Mouse (Mus musculus): ENCODE results near the gene Npff. TPM values are rescaled to one million over a fixed set of nuclear protein-coding genes. Genes with fewer than 3 reads are reported as not detected.

Gene Npff
- polyA plus RNA-seq (2014; fragmentation: Nextera tagmentation; extraction: Ambion mirVana): 1.4 and 2.1 TPM in 2 replicates

DNA sequence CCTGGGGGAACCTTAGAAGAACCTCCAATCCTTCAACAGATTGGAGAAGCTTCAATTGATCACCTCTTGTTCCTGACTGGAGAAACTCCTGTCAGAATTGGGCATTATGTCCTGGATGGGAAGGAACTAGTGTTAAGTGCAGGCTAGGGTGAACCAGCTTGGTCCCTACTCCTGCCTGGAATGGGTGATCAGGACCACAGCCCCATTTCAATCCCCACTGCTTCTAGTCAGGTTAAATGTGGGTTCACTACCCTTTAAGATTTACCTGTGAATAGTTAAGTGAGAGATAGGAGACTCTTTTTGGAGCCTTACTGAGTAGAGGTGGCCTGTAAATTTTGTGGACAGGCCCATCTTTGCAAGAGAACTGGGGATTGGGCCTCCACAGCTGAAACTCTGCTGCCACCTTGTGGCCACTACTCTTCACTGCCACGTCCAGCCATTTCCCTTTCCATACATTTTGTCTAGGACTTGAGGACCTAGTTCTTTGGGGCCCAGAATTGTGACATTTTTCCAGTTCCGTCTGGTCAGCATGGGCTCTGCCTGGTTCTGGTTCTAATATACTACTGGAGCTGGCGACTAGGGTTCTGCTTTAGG is at the start of gene Npff:
Npff (minus strand) TSS at position 51 of the 594 bp plus-strand sequence.
- no peak within 1 kb of the TSS for H3K27ac ChIP-seq (replicated peaks in 1 of 2; ENCODE audit: control insufficient read depth in 1 of 2, insufficient read depth in 1 of 2, low read depth in 2 of 2, low read length in 2 of 2)
- peaks cover 79% of the 10 kb centered on the region for H3K36me3 ChIP-seq (ENCODE audit: control insufficient read depth, insufficient read depth, low read length)
- no peaks in the 10 kb centered on the region for H3K27me3 ChIP-seq (ENCODE audit: control insufficient read depth, insufficient read depth, low read length)
- peaks cover 4 to 9% of the 10 kb centered on the region in 2 experiments; a peak in 3 of 4 replicates for H3K4me1 ChIP-seq (ENCODE audit: control insufficient read depth in 2 of 2, insufficient read depth in 2 of 2, low read length in 2 of 2)
- no peak within 1 kb of the TSS for H3K4me3 ChIP-seq (ENCODE audit: control insufficient read depth in 1 of 2, insufficient read depth in 1 of 2, low read depth in 1 of 2, low read length in 2 of 2)
- H3K9ac ChIP-seq (ENCODE audit: low read length): peak within 1 kb of the TSS; percentile 25; the same call in 1 of the 2 replicates
- WGBS: 12% methylated on average over 3 of the region's 3 CpGs
- no peak for ATAC-seq (ENCODE audit: insufficient number of reproducible peaks, insufficient read depth, low FRiP score, low read depth)
- H3K9me3 ChIP-seq (ENCODE audit: control insufficient read depth, low read length): no peaks in the 10 kb centered on the region
- H3K4me2 ChIP-seq (ENCODE audit: low read length): no peak within 1 kb of the TSS

DNA sequence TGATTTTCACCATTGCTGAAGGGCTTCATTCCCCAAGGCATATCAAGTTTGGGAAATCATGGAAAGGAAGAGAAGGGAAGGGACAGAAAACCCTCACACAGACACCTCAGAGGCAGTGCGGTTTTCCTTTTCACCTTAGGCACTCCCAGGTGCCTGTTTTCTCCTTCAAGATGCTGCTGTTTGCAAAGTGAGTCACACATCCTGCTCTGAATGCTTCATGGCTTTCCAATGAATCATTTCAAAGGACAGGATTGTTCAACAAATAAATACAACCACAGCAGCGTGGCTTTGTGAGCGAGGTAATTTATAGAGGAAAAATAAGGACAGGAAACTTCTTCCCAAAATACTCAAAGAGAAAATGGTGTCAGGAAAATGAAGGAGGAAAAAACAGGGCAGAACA is 47.3 kb upstream of the Npff start:
- H3K4me2 ChIP-seq (ENCODE audit: low read length): no peak overlapping the region
- no peak for ATAC-seq (ENCODE audit: insufficient number of reproducible peaks, insufficient read depth, low FRiP score, low read depth)
- H3K4me1 ChIP-seq (ENCODE audit: control insufficient read depth in 2 of 2, insufficient read depth in 2 of 2, low read length in 2 of 2): no peaks in the 10 kb centered on the region
- 0 out of 2 replicates have a peak, but pooled peaks cover 4% of the 10 kb centered on the region for H3K36me3 ChIP-seq (ENCODE audit: control insufficient read depth, insufficient read depth, low read length)
- H3K4me3 ChIP-seq (ENCODE audit: control insufficient read depth in 1 of 2, insufficient read depth in 1 of 2, low read depth in 1 of 2, low read length in 2 of 2): no peak overlapping the region
- no peak overlapping the region for H3K9ac ChIP-seq (ENCODE audit: low read length)
- H3K9me3 ChIP-seq (ENCODE audit: control insufficient read depth, low read length): no peaks in the 10 kb centered on the region
- H3K27me3 ChIP-seq (ENCODE audit: control insufficient read depth, insufficient read depth, low read length): no peaks in the 10 kb centered on the region
- no peak overlapping the region for H3K27ac ChIP-seq (replicated peaks in 1 of 2; ENCODE audit: control insufficient read depth in 1 of 2, insufficient read depth in 1 of 2, low read depth in 2 of 2, low read length in 2 of 2)
- WGBS: 75% methylated on average over 3 of the region's 3 CpGs

DNA sequence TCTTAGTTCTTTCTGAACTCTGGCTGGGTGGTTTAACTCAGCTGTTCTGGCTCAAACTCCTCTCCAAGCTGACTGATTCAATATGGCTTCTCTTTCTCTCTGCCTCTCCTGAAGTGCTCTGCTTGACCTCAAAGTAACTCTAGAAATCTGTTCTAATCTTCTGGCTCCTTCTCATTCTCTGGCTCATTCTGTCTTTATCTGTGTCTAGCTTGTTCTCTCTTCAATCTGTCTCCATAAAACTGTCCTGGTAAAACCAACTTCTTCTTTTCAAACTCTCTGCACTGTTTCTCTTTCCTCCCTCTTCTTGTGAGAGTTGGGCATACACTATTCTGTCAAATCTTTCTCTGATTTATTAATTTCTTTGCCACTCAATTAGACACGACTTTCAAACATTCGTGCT is 43.1 kb upstream of the Npff start:
- H3K4me1 ChIP-seq (ENCODE audit: control insufficient read depth in 2 of 2, insufficient read depth in 2 of 2, low read length in 2 of 2): no peaks in the 10 kb centered on the region
- H3K36me3 ChIP-seq (ENCODE audit: control insufficient read depth, insufficient read depth, low read length): peaks cover 15% of the 10 kb centered on the region
- ATAC-seq (ENCODE audit: insufficient number of reproducible peaks, insufficient read depth, low FRiP score, low read depth): no peak
- no peak overlapping the region for H3K4me2 ChIP-seq (ENCODE audit: low read length)
- no peak overlapping the region for H3K4me3 ChIP-seq (ENCODE audit: control insufficient read depth in 1 of 2, insufficient read depth in 1 of 2, low read depth in 1 of 2, low read length in 2 of 2)
- H3K9ac ChIP-seq (ENCODE audit: low read length): no peak overlapping the region
- no peak overlapping the region for H3K27ac ChIP-seq (replicated peaks in 1 of 2; ENCODE audit: control insufficient read depth in 1 of 2, insufficient read depth in 1 of 2, low read depth in 2 of 2, low read length in 2 of 2)
- no peaks in the 10 kb centered on the region for H3K9me3 ChIP-seq (ENCODE audit: control insufficient read depth, low read length)
- 91% methylated on average over 2 of the region's 2 CpGs for WGBS
- H3K27me3 ChIP-seq (ENCODE audit: control insufficient read depth, insufficient read depth, low read length): no peaks in the 10 kb centered on the region

DNA sequence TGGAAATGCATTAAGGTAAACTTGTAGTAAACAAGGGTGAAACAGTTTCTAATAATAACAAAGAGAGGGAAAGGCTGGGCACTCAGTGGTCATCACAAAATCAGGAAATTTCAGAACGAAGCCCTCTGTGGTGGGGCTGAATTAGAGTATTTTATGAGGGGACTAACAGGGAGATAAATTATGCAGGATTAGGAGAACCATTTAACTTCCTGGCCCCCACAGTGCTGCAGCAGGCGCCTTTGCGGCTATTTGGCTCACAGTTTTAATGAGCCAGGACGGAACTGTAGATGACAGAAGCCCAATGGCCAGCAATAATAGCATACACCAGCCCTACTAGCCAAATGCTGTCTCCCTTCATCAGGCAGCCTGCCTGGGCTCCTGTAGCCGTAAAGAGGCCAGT is 38.9 kb upstream of the Npff start:
- no peak overlapping the region for H3K27ac ChIP-seq (replicated peaks in 1 of 2; ENCODE audit: control insufficient read depth in 1 of 2, insufficient read depth in 1 of 2, low read depth in 2 of 2, low read length in 2 of 2)
- no peaks in the 10 kb centered on the region for H3K9me3 ChIP-seq (ENCODE audit: control insufficient read depth, low read length)
- H3K9ac ChIP-seq (ENCODE audit: low read length): no peak overlapping the region
- H3K27me3 ChIP-seq (ENCODE audit: control insufficient read depth, insufficient read depth, low read length): no peaks in the 10 kb centered on the region
- peaks cover 32% of the 10 kb centered on the region for H3K36me3 ChIP-seq (ENCODE audit: control insufficient read depth, insufficient read depth, low read length)
- H3K4me1 ChIP-seq (ENCODE audit: control insufficient read depth in 2 of 2, insufficient read depth in 2 of 2, low read length in 2 of 2): no peaks in the 10 kb centered on the region
- H3K4me2 ChIP-seq (ENCODE audit: low read length): no peak overlapping the region
- H3K4me3 ChIP-seq (ENCODE audit: control insufficient read depth in 1 of 2, insufficient read depth in 1 of 2, low read depth in 1 of 2, low read length in 2 of 2): no peak overlapping the region
- whole genome bisulfite sequencing: 94% methylated on average over 5 of the region's 5 CpGs
- ATAC-seq (ENCODE audit: insufficient number of reproducible peaks, insufficient read depth, low FRiP score, low read depth): no peak

DNA sequence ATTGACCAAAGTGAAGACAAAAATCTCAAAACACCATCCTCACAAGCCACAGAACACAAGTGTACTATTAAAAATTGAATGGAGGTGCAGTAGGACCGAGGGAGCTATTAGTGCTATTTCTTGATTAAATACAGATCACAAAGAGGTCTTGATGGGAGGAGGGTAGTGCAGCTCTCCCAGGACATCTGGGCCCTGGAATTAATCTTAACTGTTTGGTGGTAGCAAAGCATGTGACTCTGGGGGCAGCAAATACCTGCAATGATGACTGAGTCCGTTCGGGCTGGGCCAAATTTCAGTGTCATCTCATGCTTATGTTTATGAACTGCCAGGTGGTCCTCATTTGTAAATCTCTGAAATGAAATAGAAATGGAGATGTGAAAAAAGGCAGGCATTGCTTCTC is 38.3 kb upstream of the Npff start:
- Histone ChIP-seq H3K27ac (replicated peaks in 1 of 2; ENCODE audit: control insufficient read depth in 1 of 2, insufficient read depth in 1 of 2, low read depth in 2 of 2, low read length in 2 of 2) (no peak overlapping the region), H3K36me3 (ENCODE audit: control insufficient read depth, insufficient read depth, low read length) (peaks cover 32% of the 10 kb centered on the region), H3K27me3 (ENCODE audit: control insufficient read depth, insufficient read depth, low read length) (no peaks in the 10 kb centered on the region), H3K4me1 (ENCODE audit: control insufficient read depth in 2 of 2, insufficient read depth in 2 of 2, low read length in 2 of 2) (no peaks in the 10 kb centered on the region), H3K9me3 (ENCODE audit: control insufficient read depth, low read length) (no peaks in the 10 kb centered on the region), H3K4me3 (ENCODE audit: control insufficient read depth in 1 of 2, insufficient read depth in 1 of 2, low read depth in 1 of 2, low read length in 2 of 2) (no peak overlapping the region), H3K9ac (ENCODE audit: low read length) (no peak overlapping the region), H3K4me2 (ENCODE audit: low read length) (no peak overlapping the region)
- ATAC-seq (ENCODE audit: insufficient number of reproducible peaks, insufficient read depth, low FRiP score, low read depth): no peak
- 87% methylated on average over 3 of the region's 3 CpGs for WGBS

DNA sequence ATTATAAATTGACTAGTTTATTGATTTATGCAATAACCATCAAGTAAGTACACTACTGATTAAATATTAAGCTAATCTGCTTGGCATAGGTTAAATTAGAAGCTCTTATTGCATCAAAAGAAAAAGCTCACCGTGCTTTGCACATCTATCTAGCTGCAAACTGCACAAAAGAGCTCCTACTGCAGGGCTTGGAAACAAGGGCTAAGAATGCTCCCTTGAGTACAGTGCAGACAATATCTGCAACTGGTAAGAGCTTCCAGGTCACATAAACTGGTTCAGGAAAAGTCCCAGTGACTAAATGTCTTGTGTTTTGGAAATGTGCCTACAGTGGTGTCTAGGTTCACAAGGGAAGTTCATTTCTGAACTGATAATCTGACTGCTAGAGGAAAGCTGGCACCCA is 37.7 kb upstream of the Npff start:
- no peak overlapping the region for H3K27ac ChIP-seq (replicated peaks in 1 of 2; ENCODE audit: control insufficient read depth in 1 of 2, insufficient read depth in 1 of 2, low read depth in 2 of 2, low read length in 2 of 2)
- H3K4me2 ChIP-seq (ENCODE audit: low read length): no peak overlapping the region
- no peaks in the 10 kb centered on the region for H3K9me3 ChIP-seq (ENCODE audit: control insufficient read depth, low read length)
- no peaks in the 10 kb centered on the region for H3K27me3 ChIP-seq (ENCODE audit: control insufficient read depth, insufficient read depth, low read length)
- no peaks in the 10 kb centered on the region for H3K4me1 ChIP-seq (ENCODE audit: control insufficient read depth in 2 of 2, insufficient read depth in 2 of 2, low read length in 2 of 2)
- H3K4me3 ChIP-seq (ENCODE audit: control insufficient read depth in 1 of 2, insufficient read depth in 1 of 2, low read depth in 1 of 2, low read length in 2 of 2): no peak overlapping the region
- WGBS: 84% methylated on average over 1 of the region's 1 CpGs
- H3K36me3 ChIP-seq (ENCODE audit: control insufficient read depth, insufficient read depth, low read length): peaks cover 32% of the 10 kb centered on the region
- no peak overlapping the region for H3K9ac ChIP-seq (ENCODE audit: low read length)
- no peak for ATAC-seq (ENCODE audit: insufficient number of reproducible peaks, insufficient read depth, low FRiP score, low read depth)

DNA sequence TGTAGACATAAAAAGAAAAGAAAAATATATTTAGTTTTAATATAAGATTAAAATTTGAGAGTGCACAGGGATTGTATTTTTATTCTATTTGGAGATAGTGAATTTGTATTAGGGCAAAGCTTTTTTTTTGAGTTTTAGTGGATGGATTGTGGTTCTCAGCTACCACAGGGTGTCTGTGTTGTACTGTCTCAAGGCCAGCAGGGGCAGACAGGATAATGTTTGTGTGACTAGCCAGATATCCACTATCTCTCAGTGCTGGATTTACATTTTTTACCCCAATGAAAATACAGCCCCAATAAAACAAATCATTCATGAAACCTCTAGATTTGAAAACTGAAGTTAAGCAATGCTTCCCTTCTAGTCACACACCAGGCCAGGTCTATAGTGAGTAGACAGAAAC is 32.8 kb upstream of the Npff start:
- Histone ChIP-seq H3K9ac (ENCODE audit: low read length) (no peak overlapping the region), H3K4me3 (ENCODE audit: control insufficient read depth in 1 of 2, insufficient read depth in 1 of 2, low read depth in 1 of 2, low read length in 2 of 2) (no peak overlapping the region), H3K36me3 (ENCODE audit: control insufficient read depth, insufficient read depth, low read length) (peaks cover 59% of the 10 kb centered on the region), H3K27me3 (ENCODE audit: control insufficient read depth, insufficient read depth, low read length) (no peaks in the 10 kb centered on the region), H3K27ac (replicated peaks in 1 of 2; ENCODE audit: control insufficient read depth in 1 of 2, insufficient read depth in 1 of 2, low read depth in 2 of 2, low read length in 2 of 2) (0 out of 4 replicates have a peak overlapping the region, but pooled peaks of 1 of the 2 experiments have one; percentile 41), H3K4me1 (ENCODE audit: control insufficient read depth in 2 of 2, insufficient read depth in 2 of 2, low read length in 2 of 2) (no peaks in the 10 kb centered on the region), H3K4me2 (ENCODE audit: low read length) (no peak overlapping the region), H3K9me3 (ENCODE audit: control insufficient read depth, low read length) (no peaks in the 10 kb centered on the region)
- ATAC-seq (ENCODE audit: insufficient number of reproducible peaks, insufficient read depth, low FRiP score, low read depth): no peak

DNA sequence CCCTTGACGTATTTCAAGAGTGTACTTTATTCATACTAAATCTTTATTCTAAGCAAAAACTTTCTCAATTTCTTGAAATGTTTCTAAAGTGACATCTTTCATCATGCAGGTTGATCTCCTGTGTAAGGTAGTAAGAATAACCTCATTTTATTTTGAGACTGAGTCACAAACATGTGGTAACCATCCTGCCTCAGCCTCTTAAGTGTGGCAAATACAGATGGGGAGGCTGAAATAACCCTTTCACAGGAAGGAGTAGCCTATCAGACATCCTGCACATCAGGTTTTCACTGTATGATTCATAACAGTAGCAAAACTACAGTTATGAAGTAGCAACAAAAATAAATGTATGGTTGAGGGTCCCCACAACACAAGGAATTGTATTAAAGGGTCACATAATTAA is 30.8 kb upstream of the Npff start:
- ATAC-seq (ENCODE audit: insufficient number of reproducible peaks, insufficient read depth, low FRiP score, low read depth): no peak
- 95% methylated on average over 1 of the region's 1 CpGs for WGBS
- H3K9me3 ChIP-seq (ENCODE audit: control insufficient read depth, low read length): no peaks in the 10 kb centered on the region
- no peak overlapping the region for H3K9ac ChIP-seq (ENCODE audit: low read length)
- H3K4me3 ChIP-seq (ENCODE audit: control insufficient read depth in 1 of 2, insufficient read depth in 1 of 2, low read depth in 1 of 2, low read length in 2 of 2): no peak overlapping the region
- no peaks in the 10 kb centered on the region for H3K27me3 ChIP-seq (ENCODE audit: control insufficient read depth, insufficient read depth, low read length)
- no peaks in the 10 kb centered on the region for H3K4me1 ChIP-seq (ENCODE audit: control insufficient read depth in 2 of 2, insufficient read depth in 2 of 2, low read length in 2 of 2)
- no peak overlapping the region for H3K4me2 ChIP-seq (ENCODE audit: low read length)
- peaks cover 67% of the 10 kb centered on the region for H3K36me3 ChIP-seq (ENCODE audit: control insufficient read depth, insufficient read depth, low read length)
- H3K27ac ChIP-seq (replicated peaks in 1 of 2; ENCODE audit: control insufficient read depth in 1 of 2, insufficient read depth in 1 of 2, low read depth in 2 of 2, low read length in 2 of 2): no peak overlapping the region
